Mouse (Mus musculus): ENCODE measurements around the gene Armc7.

- TF ChIP-seq POLR2A (IDR thresholded peaks at IDR 0.05; ENCODE audit: insufficient read length, low read depth): no peak
- TF ChIP-seq MAX (IDR thresholded peaks at IDR 0.05; ENCODE audit: low read depth): no peak
- no peak for TF ChIP-seq E2F4 (IDR thresholded peaks at IDR 0.05; ENCODE audit: insufficient read depth)
- no peak for TF ChIP-seq TCF12 (IDR thresholded peaks at IDR 0.05; ENCODE audit: insufficient read depth, poor library complexity, severe bottlenecking)
- no peak for TF ChIP-seq POLR2AphosphoS2 (IDR thresholded peaks at IDR 0.05; ENCODE audit: insufficient read length, low read depth)
Measured at GRCm38 (mm10) chr11:115467217-115467618, 8.2 kb upstream of the Armc7 start.

All from myocyte (in vitro differentiated cells).